Mouse (Mus musculus): ENCODE data around the gene Wdr34.

Gene Wdr34

GRCm38 (mm10) chr2:30032244-30032846 is 16.3 kb downstream of the Wdr34 start:
- no peak for DNase-seq (ENCODE audit: low spot score)

- DNase-seq (ENCODE audit: low spot score) = no peak
Measured at GRCm38 (mm10) chr2:30026997-30027396, 21.7 kb downstream of the Wdr34 start.

GRCm38 (mm10) chr2:30025454-30025853 is 23.2 kb downstream of the Wdr34 start:
- DNase-seq (ENCODE audit: low spot score) = no peak

- no peak for DNase-seq (ENCODE audit: low spot score)
Measured at GRCm38 (mm10) chr2:30014326-30014966, 34.2 kb downstream of the Wdr34 start.

GRCm38 (mm10) chr2:30010840-30011281 is 37.8 kb downstream of the Wdr34 start:
- DNase-seq (ENCODE audit: low spot score) = peak; percentile 26

- DNase-seq (ENCODE audit: low spot score) = no peak
Measured at GRCm38 (mm10) chr2:30009101-30009500, 39.6 kb downstream of the Wdr34 start.

GRCm38 (mm10) chr2:29991962-29992361 is 56.7 kb downstream of the Wdr34 start:
- DNase-seq (ENCODE audit: low spot score) = no peak
